Mouse (Mus musculus) layer of hippocampus, postnatal 14 days (tissue): ENCODE measurements around the gene A830031A19Rik. TPM values are rescaled to one million over a fixed set of nuclear protein-coding genes. Genes with fewer than 3 reads are reported as not detected.
A peak's percentile ranks its signal among the peaks of the same experiment; 100 is the strongest.

ENCODE experiments used
- DNase-seq, 2 experiments: peaks; one replicate each; pipeline ENCODE4 v3.0.0; 2021 to 2022; ENCODE audit warnings: low spot score in 2 of 2, mixed read lengths in 1 of 2
- total RNA-seq, 2 experiments: library from RNA; stranded (reverse); gene quantifications; 2 replicates each; pipeline ENCODE4 v1.2.3; 2021

A830031A19Rik gene
- total RNA-seq, 2 experiments from 2014 or later, result 0.72 to 1.1 TPM

DNA sequence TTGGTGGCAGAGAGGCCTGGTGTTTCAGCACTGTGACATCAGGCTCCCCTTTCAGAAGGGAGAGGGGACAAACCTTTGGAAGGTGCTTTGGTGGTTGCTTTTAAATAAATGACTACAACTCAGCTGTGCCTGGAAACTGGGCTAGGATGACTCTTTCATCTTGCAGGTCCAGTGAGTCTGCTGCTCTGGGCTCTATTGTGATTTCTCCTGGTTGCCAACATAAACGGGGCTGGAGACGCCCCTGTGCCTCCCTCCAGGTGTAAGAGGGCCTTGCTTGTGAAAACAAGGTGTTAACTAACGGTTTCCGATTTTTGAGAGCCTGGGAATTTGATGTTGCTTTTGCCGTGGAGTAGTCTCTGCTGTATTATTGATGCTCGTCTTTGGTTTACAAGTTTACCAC is 21.6 kb upstream of the A830031A19Rik start:
- DNase-seq, result no peak

DNA sequence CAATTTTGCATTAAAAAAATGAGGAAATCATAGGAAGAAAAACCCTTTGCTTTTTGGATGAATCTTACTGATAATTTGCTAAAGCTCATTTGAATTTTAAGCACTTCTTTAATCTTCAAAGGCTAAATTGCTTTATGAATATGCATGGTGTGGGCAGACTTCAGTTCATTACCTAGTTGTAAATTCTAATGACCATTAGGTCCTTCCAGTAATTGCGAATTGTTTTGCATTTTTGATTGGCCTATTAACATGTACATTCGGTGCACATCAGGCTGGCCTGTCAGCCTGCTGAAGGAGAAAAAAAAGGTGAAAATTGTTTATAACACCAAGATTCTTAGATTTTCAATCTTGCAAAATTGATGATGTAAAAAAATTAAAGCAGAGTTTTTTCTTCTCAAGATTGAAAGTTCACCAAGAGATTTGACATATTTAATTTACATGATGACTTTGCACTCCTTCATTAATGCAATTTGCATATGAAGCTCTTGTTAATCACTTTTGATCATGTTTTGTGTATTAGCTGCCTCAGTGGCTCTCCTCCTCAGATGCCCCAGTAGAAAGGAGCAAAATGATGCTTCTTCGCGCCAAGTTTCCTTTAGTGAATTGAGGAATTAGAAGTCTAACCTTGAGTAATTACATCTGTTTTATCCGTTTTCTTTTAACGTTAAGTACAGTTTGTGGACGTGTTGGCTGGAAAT is 21.0 kb upstream of the A830031A19Rik start:
- DNase-seq, result no peak

GRCm38 (mm10) chr11:24095236-24095635 is 20.4 kb upstream of the A830031A19Rik start:
- no peak for DNase-seq

- peak in 1 of 2 experiments; percentile 32 for DNase-seq
Measured at GRCm38 (mm10) chr11:24094086-24094487, 19.2 kb upstream of the A830031A19Rik start.

DNA sequence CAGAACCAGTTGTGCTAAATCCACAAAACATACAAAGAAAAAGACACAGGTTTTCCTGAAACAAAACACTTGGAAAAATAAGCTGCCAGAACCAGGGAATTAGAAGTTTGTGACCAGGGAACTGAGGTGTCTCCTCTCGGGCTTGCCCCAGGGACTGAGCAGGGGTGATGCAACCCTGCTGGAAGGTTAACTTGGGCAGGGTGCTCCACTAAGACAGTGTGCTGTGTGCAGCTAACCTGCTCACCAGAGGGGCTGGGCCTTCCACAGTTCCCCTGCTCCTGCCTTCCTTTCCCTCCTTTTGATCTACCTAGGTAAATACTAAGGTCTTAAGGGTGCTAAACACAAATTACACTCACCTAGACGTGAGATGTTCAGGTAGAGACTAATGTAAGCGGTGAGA is 17.8 kb upstream of the A830031A19Rik start:
- DNase-seq, result no peak

- no peak for DNase-seq
Measured at GRCm38 (mm10) chr11:24091393-24092080, 16.7 kb upstream of the A830031A19Rik start.

DNA sequence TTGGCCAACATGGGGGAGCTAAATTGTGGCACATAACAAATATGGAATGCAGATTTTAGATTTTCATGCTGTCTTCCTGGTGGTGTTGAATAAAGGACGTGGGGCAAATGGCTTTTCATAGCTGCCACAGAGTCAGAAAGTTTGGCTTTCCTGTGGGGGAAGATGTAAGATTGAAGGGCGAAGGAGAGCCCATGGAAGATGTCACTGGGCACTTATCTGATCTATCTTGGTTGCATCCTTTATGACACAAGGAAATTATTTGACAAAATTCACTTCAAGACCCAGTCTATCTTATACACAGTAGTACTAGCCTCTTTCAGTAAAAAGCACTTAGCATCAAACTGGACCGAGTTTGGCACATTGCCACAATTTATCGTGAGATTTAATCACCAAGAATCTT is 15.6 kb upstream of the A830031A19Rik start:
- no peak for DNase-seq

GRCm38 (mm10) chr11:24087069-24087468 is 12.2 kb upstream of the A830031A19Rik start:
- no peak for DNase-seq

DNA sequence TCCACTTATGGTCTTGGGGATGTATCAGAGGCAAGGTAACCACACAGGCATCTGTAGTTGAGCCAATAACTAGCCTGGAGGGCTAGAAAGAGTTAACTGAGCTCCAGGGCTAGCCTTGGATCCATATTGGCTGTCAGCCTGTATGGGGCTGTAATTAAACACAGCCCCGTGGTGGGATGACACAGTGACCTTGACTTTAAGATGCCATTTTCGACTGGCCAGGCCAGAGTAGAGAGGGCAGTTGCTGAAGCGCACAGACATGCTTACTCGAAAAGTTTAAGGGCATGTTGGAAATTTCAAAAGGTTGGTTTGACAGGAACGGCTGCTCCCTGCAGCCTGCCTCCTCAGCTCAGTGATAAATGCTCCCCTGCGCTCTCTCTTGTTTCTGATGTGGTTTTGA is 11.1 kb upstream of the A830031A19Rik start:
- no peak for DNase-seq

DNA sequence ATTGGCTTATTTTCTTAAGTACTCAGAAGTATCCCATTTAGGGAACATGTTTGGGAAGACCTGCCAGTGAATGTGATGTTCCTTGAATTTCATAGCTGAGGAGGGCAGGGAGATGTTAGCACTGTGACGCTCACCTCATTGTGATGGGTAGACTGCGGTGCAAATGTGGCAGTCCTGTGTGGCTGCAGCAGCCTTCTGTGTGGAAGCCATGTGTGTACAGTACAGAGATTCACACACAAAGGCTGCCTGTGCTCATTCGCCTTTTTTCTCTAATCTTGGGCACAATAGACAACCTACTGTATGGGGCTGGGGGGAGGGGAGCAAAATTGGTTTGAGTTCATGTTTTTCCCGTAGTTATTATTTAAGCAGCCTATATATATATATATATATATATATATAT is 9.7 kb upstream of the A830031A19Rik start:
- no peak for DNase-seq

- no peak for DNase-seq
Measured at GRCm38 (mm10) chr11:24084077-24084476, 9.2 kb upstream of the A830031A19Rik start.

GRCm38 (mm10) chr11:24083423-24083822 is 8.6 kb upstream of the A830031A19Rik start:
- peak in 1 of 2 experiments; percentile 39 for DNase-seq

DNA sequence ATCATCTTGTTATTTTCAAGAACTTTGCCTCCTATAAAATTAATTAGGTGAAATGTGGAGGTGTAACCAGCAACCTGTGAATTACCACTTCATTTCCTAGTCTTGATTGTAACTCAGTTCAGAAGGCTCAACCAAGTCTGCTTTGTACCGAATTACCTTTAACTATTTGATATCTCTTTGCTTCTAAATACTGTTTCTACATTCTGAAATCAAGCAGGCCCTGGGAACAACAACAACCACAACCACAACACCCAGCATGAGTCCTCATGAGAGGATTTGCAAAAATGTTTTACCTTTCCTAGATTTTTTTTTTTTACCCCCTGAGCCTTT is 8.2 kb upstream of the A830031A19Rik start:
- DNase-seq, result no peak

GRCm38 (mm10) chr11:24082385-24083075 is 7.7 kb upstream of the A830031A19Rik start:
- no peak for DNase-seq

DNA sequence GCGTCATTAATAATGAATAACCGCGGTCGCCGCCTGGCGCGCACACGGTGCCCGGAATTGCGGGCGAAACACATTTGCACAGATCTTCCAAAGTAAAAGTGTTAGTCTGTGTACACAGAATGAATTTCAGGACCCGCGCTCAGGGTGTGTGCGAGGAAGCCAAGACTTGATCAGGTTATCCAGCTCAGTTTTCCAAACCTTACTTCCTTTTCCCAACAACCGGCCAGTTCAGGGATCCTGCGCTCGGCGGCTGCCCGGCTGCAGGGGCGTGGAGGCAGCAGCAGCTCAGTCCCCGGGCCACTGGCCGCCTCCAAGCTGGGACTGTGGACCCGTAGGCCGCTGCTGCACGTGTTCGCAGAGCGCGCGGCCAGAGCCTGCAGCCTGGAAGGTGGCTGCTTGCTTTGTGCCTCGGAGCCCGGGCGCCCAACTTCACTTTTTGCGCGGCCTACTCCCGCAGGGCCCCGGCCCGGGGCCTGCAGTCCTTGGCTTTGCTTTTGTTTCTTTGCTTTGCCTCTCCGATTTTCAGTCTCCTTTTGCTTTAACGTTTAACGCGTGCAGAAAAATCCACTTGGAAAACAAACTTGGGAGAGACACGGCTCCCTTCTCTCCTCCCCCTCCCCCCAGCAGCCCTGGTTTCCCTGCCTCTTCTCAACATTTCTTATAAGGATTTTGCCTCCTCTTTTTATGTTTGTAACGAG is 7.0 kb upstream of the A830031A19Rik start:
- no peak for DNase-seq

DNA sequence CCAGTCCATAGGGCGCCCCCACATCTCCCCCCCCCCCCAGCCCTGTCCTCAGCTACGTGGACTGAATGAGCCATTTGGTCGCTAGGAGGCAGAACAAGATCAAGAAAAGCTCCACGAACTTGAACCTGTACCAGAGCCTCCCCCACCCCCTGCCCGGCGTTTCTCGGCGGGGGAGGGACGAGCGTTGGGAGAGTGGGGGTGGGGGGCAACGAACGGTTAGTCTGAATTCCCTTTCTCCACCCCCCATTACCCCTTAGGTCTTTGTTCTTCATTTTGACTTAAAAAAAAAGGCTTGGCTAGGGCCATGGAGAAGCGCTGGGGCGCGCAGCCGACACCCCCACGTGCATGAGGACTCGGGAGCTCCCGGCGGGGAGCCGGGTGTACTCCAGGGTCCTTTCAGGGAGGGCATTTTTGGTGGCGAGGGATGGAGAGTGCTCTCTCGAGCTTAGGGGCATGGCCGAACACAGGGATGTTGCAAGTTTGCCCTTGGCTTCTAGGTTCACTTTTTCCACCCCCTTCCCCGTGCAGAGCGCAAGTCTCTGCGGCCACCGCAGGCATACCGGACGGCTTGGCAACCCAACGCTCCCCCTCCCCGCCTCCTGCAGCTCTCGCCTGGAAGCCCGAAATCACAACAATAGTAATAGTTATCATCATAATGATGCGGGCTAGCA is 6.3 kb upstream of the A830031A19Rik start:
- DNase-seq, result peak in 1 of 2 experiments; percentile 83

- no peak for DNase-seq
Measured at GRCm38 (mm10) chr11:24080541-24080940, 5.7 kb upstream of the A830031A19Rik start.

DNA sequence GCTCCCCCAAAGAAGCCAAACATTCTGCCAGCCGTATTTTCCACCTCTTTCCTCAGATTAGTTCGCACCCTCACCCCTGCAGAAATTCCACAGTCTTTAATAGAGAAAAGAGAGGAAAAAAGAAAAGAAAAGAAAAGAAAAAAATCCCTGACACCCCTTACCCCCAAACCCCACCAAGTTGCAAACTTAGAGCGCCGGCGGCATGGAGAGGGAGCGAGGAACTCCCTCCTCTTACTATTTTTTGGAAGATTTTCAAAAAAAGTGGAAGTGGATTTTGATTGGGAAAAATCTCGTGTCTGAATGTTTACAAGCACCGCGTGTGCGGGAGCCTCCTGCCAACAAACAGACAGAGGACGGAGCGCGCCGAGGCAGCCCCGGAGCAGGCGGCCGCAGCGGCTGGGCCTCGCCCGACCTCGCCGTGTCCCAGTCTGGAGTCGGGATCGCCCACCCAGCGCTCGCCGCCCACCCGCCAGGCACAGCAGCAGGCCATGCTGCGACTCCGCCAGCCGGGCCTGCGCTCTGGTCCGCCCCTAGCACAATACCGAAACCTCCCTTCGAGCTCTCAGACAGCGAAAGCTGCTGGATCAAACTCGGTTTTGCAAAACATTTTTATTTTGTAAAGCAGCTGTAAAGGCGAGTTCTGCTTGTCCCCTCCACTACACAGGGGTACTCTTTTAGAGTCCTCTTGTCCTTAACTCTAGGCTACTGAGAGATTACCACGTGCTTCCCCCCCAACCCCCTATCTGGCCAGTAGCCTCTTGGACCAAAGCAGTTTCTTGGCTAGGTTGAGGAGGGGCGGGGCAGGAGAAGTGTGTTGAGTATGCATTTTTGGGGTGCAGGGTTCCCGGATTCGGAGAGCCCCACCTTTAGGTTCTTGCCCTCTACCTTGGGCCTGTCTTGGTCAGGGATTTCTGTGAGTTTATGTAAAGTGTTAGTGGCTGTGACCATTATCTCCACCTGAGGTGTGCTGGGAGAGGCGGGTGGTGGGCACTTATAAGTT is 4.8 kb upstream of the A830031A19Rik start:
- DNase-seq, result no peak

DNA sequence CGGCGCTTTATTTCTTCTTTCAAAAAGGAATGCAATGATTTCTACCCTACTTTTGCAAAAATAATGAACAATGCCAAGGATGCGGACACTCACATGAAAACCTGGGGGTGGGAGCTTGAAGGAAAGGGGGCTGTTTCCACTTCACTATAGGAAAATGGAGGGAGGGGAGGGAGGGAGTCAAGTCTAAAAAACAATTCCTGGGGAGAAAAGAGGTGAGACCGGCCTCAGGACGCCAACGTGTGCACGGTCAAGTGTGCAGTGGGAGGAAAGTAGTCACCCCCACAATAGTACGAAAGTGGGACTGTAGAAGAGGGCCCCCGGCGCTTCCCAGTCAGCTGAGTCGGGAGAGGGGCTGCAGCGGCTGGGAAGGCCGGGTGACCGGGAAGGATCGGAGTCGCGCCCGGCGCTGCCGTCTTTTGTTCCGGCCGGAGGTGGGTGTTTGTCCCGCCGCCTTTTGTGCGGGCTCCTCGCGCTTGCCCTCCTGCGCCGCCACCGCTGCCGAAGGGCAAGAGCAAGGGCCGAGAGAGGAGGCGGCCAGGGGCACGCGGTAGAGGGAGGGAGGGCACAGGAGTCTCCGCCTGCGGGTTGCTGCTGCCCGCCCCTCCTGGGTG is 4.0 kb upstream of the A830031A19Rik start:
- peak in 1 of 2 experiments; percentile 15 for DNase-seq
